Mouse (Mus musculus): ENCODE measurements around the gene Clec4b2.

GRCm38 (mm10) chr6:123172593-123172992, at the start of gene Clec4b2:
- no peak for TF ChIP-seq CTCF (IDR thresholded peaks at IDR 0.05; ENCODE audit: low read depth)
- TF ChIP-seq EP300 (optimal IDR thresholded peaks at IDR 0.05), result no peak

Measured in stomach, postnatal 0 days (tissue).